Mouse (Mus musculus) frontal cortex, postnatal 10 days (tissue): ENCODE results near the gene Gabrb2.
A peak's percentile ranks its signal among the peaks of the same experiment; 100 is the strongest.

Source experiments
- DNase-seq, 2 experiments: peaks; one replicate each; pipeline ENCODE4 v3.0.0; 2022; ENCODE audit warnings: low spot score in 2 of 2, mixed read lengths in 1 of 2

Gabrb2 gene

DNA sequence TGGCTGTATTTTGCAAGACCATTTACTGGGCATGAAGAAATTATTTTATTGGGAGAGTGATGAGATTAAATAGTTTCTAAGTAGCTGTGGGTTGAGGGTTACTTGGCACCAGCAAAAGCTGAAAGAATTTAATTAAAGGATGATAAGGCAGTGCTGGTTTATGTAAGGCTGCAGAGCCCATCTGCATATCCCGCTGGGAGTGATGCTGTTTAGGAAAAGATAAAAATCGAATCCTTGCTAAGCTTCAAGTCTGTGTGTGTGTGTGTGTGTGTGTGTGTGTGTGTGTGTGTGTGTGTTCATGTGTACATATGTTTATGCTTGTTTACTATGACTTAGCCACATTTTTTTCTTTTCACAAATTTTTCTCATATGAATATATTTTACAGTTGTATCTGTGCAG, 113.0 kb downstream of the Gabrb2 start:
- no peak for DNase-seq

DNA sequence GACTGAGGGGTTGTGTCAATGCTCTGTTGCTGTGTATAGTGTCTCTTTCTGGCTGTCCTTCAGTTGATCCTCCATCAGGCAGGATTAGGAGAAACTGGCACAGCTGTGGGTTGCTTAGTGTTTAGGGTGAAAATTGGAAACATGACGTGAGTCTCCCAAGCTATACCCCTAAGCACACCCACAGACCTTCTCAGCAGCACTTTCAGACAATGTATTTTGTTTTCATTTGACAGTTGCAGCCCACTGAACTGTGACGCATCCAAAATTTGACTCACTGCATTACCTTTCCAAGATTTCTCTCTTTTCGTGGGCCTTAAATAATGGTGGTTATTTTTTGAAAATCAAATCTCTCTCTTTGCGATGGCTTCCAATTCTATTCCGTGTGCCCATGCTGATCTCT, 115.7 kb downstream of the Gabrb2 start:
- DNase-seq: no peak

DNA sequence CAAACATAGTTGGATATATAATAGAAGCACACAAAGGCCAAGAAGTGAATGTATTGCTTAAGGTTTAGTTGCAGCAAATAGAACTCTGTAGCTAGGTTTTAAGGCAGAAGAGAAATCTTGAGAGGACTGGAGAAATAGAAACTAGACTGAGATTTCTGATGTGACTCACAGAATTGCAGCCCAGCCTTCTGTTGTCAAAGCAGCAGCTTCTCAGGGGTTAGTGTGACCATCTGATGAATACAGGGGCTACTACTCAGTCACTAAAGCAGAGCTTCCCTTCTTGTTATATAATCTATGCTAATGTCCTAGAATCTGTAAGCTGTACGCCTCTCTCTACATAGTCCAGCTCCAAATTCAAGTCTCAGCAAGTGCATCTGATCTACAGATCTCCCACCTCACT, 116.3 kb downstream of the Gabrb2 start:
- DNase-seq: no peak

DNA sequence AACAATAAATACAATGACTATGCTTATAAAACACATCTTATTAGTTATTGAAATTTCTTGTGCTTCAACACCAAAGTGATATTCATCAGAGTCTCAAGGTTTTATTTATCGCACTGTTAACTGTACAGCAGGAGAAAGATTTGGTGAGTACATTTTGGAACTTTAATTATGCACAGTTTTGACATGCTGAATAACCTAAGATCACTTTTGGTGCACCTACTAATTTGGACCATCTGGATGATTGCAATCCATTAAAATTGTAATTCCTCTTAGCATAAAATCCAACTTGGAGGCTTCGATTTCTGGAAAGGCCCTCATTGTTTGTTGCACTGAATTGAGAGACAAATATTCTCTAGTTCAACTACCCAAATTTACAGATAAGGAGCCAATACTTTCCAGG, 123.3 kb downstream of the Gabrb2 start:
- no peak for DNase-seq

DNA sequence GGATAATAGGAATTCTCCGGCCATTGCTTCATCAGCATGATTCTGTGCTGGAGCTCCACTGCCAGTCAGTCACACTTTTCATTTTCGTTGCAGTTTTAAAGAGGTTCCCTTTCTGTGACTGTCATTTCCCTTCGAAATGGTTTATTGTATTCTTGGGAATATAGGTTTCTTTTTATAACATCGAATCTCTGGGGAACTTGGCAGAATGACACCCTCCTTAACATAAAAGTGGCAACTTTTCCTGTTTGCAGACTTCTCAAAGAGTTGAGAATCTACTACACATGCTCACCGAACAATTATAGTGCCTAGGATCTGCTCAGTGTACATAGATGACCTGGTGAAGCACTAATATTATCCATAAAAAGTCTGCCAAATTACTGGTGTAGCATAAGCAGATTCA, 146.5 kb downstream of the Gabrb2 start:
- DNase-seq: no peak

DNA sequence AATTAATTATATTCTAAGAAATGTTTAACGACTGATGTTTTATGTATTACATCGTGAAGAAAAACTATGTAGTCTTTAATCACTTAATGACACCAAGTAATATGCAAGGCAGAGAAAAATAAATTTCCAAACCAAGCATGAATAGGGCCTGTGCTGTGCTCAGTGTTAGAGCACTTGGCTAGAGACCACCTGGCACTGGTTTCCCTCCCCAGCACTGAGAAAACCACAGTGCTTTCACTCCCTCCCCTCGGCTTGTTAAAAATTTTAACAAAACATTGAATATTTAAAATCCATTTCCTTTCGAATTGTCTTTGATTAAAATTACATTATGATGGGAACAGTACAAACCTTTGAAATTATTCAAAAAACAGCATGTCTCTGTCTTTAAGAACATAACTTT, 151.9 kb downstream of the Gabrb2 start:
- DNase-seq: no peak

DNA sequence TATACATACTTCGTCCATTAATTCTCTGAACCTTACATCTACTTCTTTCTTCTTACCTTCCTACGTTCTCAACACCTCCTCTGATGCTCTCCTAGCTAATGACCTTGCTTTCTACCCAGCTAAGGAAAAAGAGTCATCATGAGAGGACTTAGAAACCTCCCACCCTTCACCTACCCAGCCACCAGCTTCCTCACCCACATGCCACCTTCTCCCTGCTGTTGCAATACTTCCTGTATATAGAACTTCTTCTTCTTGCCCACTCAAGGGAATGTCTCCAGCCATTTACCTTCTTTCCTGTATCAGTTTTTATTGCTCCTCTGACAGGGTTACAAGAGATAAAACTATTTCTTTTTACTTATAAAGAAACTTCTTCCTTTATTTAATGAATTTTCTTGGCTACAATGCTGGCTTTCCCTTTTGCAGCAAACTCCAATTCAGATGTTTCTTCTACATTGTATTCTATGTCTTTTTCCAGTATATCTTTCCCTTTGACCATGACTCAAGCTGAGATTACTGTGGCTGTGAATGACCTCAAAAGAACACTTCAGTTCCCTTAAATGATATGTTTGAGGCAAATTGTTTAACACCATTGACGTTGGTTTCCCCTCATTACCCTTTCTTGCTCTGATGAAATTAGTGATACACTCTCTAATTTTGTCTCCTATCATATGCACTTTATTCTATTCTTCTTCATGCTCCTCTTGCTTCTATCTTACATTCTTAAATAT, 155.8 kb downstream of the Gabrb2 start:
- DNase-seq: no peak

DNA sequence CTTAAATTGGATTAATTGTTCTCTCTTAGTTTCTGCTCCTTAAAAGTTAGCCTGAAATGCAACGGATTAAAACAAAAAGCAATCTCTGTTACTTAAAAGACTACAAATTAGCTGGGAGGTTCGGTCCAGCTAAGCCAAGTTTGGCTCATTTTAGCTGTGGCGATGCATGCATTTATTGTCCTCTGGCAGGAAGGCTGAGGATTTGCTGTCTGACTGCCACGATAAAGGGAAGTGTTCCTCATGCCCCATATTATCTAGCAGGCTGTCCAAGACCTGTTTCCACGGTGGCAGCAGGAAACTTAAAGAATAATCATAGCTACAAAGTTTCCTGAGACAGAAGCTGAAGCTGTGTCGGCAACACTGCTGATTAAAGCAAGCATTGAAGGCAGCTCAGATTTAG, 160.2 kb downstream of the Gabrb2 start:
- DNase-seq: no peak

DNA sequence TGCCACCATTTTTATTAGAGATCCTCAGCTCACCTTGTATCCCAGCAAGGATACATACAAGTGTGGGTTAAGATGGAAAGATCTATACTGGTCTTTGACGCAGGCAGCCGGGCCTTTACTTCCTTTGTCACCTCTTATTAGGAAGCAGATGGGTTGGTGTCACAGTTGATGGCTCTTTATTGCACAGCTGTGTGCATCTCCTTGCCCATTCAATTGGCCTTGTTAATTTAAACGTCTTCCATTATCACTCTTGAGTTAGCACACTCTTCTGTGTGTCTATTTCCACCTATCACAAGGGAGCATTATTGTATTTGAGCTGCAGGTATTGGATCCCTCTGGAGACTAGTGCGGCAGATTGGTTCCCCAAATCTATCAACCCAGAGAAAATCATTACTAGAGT, 161.6 kb downstream of the Gabrb2 start:
- DNase-seq: no peak

DNA sequence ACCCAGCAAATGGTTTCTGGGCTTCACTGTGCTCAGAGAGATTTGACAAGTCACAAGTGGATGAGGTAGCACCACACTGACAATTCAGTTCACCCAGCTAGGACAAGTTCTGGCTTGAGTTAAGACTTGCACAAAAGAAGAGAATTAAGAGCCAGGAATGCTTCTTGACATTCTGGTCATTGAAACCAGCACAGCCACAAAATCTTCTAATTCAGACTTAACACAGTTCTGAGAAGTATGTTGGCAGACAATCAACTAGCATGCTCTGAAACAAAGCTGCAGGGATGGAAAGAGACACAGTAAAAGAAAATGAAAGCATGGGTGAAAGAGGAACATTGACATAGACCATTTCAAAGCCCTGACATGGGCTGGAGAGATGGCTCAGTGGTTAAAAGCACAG, 162.2 kb downstream of the Gabrb2 start:
- DNase-seq: no peak

DNA sequence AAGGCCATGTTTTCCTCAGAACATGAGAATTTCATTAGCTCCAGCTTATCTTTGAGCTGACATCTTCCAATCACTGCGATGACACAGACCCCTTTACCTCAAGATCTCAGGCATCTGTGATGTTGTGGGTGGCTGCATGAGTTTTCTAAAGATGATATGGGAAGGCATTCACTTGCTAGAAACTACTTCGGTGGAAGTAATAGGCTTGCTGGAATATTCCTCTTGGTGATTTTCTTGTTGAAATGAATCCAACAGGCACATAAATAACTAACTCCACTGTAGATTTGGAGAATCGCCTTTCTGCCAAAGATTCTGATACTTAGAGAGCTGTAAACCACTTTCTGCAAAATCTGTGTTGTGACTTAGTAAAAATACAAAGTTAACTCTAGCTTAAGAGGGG, 172.9 kb downstream of the Gabrb2 start:
- DNase-seq: no peak

DNA sequence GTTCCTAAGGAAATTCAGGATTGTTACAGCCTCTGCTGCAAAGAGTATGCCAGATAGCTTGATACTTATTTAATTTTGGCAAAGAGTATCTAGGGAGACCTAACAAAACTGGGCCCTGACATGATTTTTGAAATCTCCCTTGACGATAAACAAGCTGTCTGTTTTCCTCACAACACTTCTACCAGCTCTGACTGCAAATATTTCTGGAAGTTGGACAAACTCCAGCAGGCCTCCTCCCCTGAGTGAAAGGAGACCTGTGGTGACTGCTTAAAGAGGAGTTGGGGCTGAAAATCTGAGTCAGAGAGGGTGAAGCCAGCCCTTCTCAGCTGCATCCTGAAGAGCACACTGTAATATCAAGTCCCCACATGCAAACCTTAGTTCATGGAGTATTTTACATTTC, 186.7 kb downstream of the Gabrb2 start:
- DNase-seq: peak; percentile 15 to 17

DNA sequence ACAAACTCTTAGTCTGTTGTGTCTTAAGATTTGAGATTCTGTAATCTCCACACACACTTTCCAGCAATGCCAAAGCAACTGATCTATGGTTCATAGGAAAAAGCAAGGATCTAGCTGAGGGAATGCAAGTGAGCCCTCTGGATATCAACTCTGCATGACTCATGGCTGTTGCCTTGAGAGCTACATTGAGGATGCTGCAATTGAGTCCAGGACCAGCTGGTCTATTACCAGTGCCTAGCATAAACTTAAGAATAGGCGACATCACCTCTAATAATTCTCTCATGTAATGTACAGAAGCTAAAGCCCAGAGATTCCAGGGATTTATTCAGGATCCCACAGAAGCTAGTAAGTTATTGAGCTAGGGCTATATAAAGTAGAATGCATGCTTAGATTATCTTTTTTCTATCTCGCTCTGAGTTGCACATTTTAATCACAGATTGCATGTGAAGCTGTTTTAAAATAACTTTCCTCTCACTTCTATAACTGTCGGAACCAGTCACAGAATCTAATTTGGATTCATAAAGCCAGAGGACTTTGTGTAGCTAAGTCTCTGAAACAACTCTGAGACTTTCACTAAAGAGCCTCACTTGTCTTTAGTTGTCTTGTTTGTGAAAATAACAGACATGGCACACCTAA, 189.7 kb downstream of the Gabrb2 start:
- no peak for DNase-seq

DNA sequence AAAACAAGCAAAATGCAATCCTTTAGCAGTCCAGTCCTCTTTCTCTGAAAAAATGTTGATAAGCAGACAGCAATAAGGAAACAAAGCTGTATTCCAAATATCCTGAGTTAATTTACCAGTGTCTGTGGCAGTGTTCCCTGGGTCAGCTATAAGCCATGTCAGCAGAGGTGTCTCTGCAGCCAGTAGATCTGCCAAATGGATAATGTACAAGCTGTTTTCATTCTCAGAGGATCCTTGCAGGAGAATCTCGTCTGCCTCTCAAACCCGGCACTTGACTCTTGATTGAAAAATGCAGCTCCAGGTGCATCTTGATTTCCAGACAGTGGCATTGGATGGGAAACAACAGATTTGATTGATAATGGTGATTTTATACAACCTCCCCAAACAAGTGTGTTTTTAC, 198.6 kb downstream of the Gabrb2 start:
- no peak for DNase-seq

DNA sequence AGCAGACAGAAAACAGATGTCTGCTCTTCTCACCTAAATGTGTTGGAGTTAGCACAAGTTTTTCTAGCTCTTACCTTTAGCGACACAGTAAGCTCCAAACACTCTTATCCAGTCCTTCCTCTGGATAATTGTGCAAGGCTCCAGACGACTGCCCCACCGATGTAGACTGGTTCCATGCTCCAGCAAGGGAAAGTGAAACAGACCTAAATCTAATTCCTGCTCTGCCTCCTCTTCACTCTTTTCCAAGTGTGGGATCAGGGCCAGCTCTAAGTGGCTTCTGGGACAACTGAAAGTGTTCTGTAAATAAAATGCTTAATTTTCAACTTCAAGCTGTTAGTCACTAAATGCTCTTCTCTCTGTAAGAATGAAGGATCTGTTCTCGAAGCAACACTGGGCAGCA, 201.6 kb downstream of the Gabrb2 start:
- DNase-seq: no peak

DNA sequence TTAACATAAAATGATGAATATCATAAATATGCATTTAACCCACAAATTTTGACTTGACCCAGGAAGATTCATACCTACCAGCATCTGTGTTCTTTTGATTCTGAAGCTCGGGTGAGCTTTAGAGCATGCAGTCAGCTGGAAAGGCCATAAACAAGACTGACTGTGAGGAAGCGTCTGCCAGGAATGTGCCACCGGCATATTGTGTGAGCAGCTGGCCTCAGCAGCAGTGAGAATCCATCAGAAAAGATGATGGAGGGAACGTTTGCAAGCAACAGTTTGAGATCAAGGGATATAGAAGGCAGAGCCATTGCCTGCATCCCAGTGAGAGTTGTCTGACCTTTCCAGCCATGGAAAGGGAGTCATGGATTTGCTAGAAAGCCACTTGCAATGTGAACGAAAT, 230.6 kb downstream of the Gabrb2 start:
- no peak for DNase-seq

DNA sequence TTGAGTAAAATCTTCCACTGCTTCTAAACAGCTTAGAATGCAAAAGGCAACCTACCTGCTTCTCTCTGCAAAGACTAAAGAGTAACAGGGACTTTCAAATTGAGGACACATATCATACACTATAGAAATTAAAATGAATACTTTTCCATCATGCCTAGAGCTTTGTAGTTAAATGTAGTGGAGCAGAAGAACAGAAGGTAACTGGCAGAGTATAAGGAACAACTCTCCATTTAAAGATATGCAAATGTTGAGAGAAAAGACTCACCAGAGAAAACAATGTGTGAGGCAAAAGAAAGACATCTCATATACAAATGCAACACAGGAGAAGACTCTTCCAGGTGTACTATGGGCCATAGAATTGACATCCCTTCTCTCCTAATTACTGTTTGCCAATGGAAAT, 232.0 kb downstream of the Gabrb2 start:
- no peak for DNase-seq

DNA sequence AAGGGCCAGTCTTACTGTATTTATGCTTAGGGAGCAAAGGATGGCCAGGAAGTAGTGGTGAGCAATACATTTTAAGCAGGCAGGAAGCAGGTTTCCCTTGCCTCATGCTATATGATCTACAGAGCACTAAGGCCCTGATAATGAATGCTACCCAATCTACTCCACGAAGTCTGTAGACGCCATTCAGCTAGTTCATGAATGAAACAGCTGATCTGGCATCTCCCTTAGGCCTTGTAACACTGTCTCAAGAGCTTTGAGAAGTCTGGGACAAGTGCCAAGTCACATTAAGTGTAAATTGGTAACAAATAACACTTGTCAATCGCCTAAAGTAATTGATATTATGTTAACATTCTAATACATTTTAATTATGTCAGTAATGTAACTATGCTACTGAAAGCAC, 234.6 kb downstream of the Gabrb2 start:
- no peak for DNase-seq

DNA sequence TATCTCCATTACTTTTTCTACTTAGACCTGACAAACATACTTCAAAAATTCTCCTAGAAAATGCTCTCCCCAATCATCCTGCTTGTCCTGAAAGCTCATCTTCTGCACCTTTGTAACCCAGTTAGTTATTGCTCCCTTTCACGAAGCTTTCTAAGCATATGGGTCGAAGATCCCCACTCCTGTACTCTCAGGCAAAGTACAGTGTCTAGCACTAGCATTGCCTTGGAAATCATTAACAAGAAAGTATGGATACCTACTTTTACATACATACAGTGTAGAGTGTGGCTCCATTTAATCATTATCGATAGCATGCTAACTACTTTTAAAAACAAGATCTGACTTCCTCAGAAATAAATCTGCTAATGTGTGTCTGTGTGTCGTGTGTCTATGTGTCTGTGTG, 249.1 kb downstream of the Gabrb2 start:
- no peak for DNase-seq
